Mouse (Mus musculus): ENCODE measurements at regions not wholly inside any gene's neighbourhood (a gene's known extent, or its start where the extent isn't known, plus 50 kb on each side); places are given as distances from the start of the nearest gene placed in this dataset.

GRCm38 (mm10) chr2:30717566-30718328 is 85.7 kb downstream of the 1700001O22Rik start:
- DNase-seq (ENCODE audit: low spot score in 2 of 2): no peak

- DNase-seq (ENCODE audit: low spot score in 2 of 2): no peak
These were observed 86.6 kb downstream of the 1700001O22Rik start for GRCm38 (mm10) chr2:30716580-30717565.

- DNase-seq (ENCODE audit: low spot score in 2 of 2): no peak
These were observed 87.6 kb downstream of the 1700001O22Rik start for GRCm38 (mm10) chr2:30715720-30716310.

- DNase-seq (ENCODE audit: low spot score in 2 of 2): no peak
These were observed 89.9 kb downstream of the 1700001O22Rik start for GRCm38 (mm10) chr2:30713535-30713934.

GRCm38 (mm10) chr2:30712841-30713401 is 90.5 kb downstream of the 1700001O22Rik start:
- DNase-seq (ENCODE audit: low spot score in 2 of 2): no peak

GRCm38 (mm10) chr2:30711853-30712498 is 91.5 kb downstream of the 1700001O22Rik start:
- DNase-seq (ENCODE audit: low spot score in 2 of 2): peak; percentile 63 to 78

GRCm38 (mm10) chr2:30711476-30711852 is 92.0 kb downstream of the 1700001O22Rik start:
- no peak for DNase-seq (ENCODE audit: low spot score in 2 of 2)

- no peak for DNase-seq (ENCODE audit: low spot score in 2 of 2)
These were observed 92.6 kb downstream of the 1700001O22Rik start for GRCm38 (mm10) chr2:30710895-30711294.

- DNase-seq (ENCODE audit: low spot score in 2 of 2): no peak
These were observed 94.0 kb downstream of the 1700001O22Rik start for GRCm38 (mm10) chr2:30709386-30709884.

GRCm38 (mm10) chr2:30708762-30709385 is 94.6 kb downstream of the 1700001O22Rik start:
- DNase-seq (ENCODE audit: low spot score in 2 of 2): no peak

GRCm38 (mm10) chr2:30708001-30708683 is 95.3 kb downstream of the 1700001O22Rik start:
- no peak for DNase-seq (ENCODE audit: low spot score in 2 of 2)

GRCm38 (mm10) chr2:30707099-30708000 is 96.1 kb downstream of the 1700001O22Rik start:
- DNase-seq (ENCODE audit: low spot score in 2 of 2): no peak

GRCm38 (mm10) chr2:30706036-30706435 is 97.4 kb downstream of the 1700001O22Rik start:
- DNase-seq (ENCODE audit: low spot score in 2 of 2): no peak

GRCm38 (mm10) chr2:30703308-30703707 is 100.2 kb downstream of the 1700001O22Rik start:
- DNase-seq (ENCODE audit: low spot score in 2 of 2): no peak

- no peak for DNase-seq (ENCODE audit: low spot score in 2 of 2)
These were observed 100.8 kb downstream of the 1700001O22Rik start for GRCm38 (mm10) chr2:30702711-30703110.

GRCm38 (mm10) chr2:30700890-30701289 is 102.6 kb downstream of the 1700001O22Rik start:
- no peak for DNase-seq (ENCODE audit: low spot score in 2 of 2)

- no peak for DNase-seq (ENCODE audit: low spot score in 2 of 2)
These were observed 103.0 kb downstream of the 1700001O22Rik start for GRCm38 (mm10) chr2:30700471-30700870.

- peak in 1 of 2 experiments; percentile 60 for DNase-seq (ENCODE audit: low spot score in 2 of 2)
These were observed 103.5 kb downstream of the 1700001O22Rik start for GRCm38 (mm10) chr2:30699797-30700454.

Data from spleen, postnatal 4 days (tissue).